Mouse (Mus musculus) hindbrain, embryonic 11.5 days (tissue): ENCODE results near the gene Peli2. TPM values are rescaled to one million over a fixed set of nuclear protein-coding genes. Genes with fewer than 3 reads are reported as not detected.

Experiments
- ATAC-seq: fragments of 200-750 bp; cut with Nextera tagmentation; 2 replicates; pipeline ENCODE4 v1.8.0; 2017; ENCODE audit warnings: mild to moderate bottlenecking, moderate TSS enrichment, moderate library complexity; ENCODE audit not compliant: low FRiP score
- DNase-seq: peaks from one replicate; pipeline ENCODE4 v3.0.0-alpha.2; 2015; ENCODE audit warnings: low spot score
- H3K27ac ChIP-seq: fragments of 300-500 bp; sonication (generic); 2 replicates; pipeline ENCODE4 v1.5.1; 2014; ENCODE audit warnings: mild to moderate bottlenecking, low read depth, low read length
- H3K27me3 ChIP-seq: fragments of 300-500 bp; sonication (generic); 2 replicates; pipeline ENCODE4 v1.6.1; 2014; ENCODE audit warnings: mild to moderate bottlenecking, low read length, moderate library complexity, mixed read lengths; ENCODE audit not compliant: control insufficient read depth, insufficient read depth
- H3K36me3 ChIP-seq: fragments of 300-500 bp; sonication (generic); 2 replicates; pipeline ENCODE4 v1.6.1; 2014; ENCODE audit warnings: mild to moderate bottlenecking, low read length, moderate library complexity, mixed read lengths; ENCODE audit not compliant: control insufficient read depth, insufficient read depth
- H3K4me1 ChIP-seq: fragments of 300-500 bp; sonication (generic); replicated peaks from 2 replicates; pipeline ENCODE4 v1.6.1; 2014; ENCODE audit warnings: low read length, mixed read lengths; ENCODE audit not compliant: control insufficient read depth, insufficient read depth
- H3K4me2 ChIP-seq: fragments of 300-500 bp; sonication (generic); replicated peaks from 2 replicates; pipeline ENCODE4 v1.6.1; 2014; ENCODE audit warnings: mild to moderate bottlenecking, low read depth, low read length
- H3K4me3 ChIP-seq: fragments of 300-500 bp; sonication (generic); 2 replicates; pipeline ENCODE4 v1.5.1; 2014; ENCODE audit warnings: low read depth, low read length
- H3K9ac ChIP-seq: fragments of 300-500 bp; sonication (generic); 2 replicates; pipeline ENCODE4 v1.6.1; 2014; ENCODE audit warnings: low read depth, low read length
- H3K9me3 ChIP-seq: fragments of 300-500 bp; sonication (generic); 2 replicates; pipeline ENCODE4 v1.6.1; 2016; ENCODE audit warnings: low read length; ENCODE audit not compliant: control insufficient read depth
- WGBS: fragments of 180-500 bp; shearing (Covaris S2); extraction: QIAGEN DNeasy Blood & Tissue Kit; methylation state at CpG from one replicate; pipeline ENCODE4 v1.1.7; 2014; 5-methylcytosine and 5-hydroxymethylcytosine counted together
- polyA plus RNA-seq: library from polyadenylated mRNA; unstranded; fragments of >200 nt; fragmentation: Nextera tagmentation; extraction: Ambion mirVana; gene quantifications from 2 replicates; pipeline ENCODE4 v1.2.1, GENCODE M21; 2014

The Peli2 gene
- polyA plus RNA-seq, 1 experiment from 2014 or later: 17.3 TPM

DNA sequence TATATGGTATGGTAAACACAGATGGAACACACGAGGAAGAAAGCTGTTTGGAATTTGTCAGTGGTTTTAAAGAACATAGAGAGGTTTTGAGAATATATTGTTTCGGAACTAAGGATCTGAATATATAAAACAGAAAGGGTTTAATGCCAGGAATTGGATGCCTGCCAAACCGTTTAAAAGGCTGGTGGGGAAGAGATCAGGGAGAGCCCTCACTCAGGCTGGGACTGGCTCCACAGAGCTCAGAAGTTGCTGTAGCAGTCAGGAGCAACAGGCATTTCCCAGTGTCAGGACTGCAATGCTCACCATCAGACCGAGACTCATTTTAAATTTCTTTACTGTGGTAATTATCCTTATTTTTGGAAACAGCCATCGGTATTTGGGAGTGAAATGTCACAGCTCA lies 76.2 kb downstream of the Peli2 start:
- Histone ChIP-seq H3K4me3 (no peak overlapping the region), H3K9ac (no peak overlapping the region), H3K27ac (no peak overlapping the region), H3K4me2 (no peak overlapping the region), H3K4me1 (peaks cover under 1% of the 10 kb centered on the region; the same call in 1 of the 2 replicates), H3K27me3 (no peaks in the 10 kb centered on the region), H3K9me3 (no peaks in the 10 kb centered on the region), H3K36me3 (no peaks in the 10 kb centered on the region)
- DNase-seq (no peak), ATAC-seq (no peak)
- WGBS: 79% methylated on average over 5 of the region's 5 CpGs

DNA sequence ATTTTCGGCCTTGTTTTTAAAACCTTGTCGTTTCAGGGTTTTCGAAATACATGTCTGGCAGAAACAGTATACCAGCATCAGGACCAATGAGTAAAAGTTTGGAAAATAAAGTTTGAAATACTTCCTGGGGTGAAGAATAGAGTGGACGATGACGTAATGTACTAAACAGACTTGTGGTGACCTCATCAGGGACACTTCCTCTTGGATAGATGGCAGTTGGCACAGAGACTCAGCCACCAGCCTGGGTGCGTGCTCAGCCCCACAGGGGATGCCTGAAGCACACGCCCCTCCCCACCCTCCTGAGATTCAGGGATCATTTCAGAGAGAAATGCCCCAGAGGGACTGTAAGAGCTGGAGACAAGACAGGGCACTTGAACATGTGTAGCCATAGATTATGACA lies 76.7 kb downstream of the Peli2 start:
- ATAC-seq (peak; percentile 37; the same call in 1 of the 2 replicates), DNase-seq (no peak)
- Histone ChIP-seq H3K4me3 (no peak overlapping the region), H3K9ac (no peak overlapping the region), H3K4me2 (no peak overlapping the region), H3K4me1 (peaks cover 6% of the 10 kb centered on the region; the same call in 1 of the 2 replicates), H3K9me3 (no peaks in the 10 kb centered on the region), H3K27ac (no peak overlapping the region), H3K36me3 (no peaks in the 10 kb centered on the region), H3K27me3 (no peaks in the 10 kb centered on the region)
- WGBS: 86% methylated on average over 7 of the region's 7 CpGs

DNA sequence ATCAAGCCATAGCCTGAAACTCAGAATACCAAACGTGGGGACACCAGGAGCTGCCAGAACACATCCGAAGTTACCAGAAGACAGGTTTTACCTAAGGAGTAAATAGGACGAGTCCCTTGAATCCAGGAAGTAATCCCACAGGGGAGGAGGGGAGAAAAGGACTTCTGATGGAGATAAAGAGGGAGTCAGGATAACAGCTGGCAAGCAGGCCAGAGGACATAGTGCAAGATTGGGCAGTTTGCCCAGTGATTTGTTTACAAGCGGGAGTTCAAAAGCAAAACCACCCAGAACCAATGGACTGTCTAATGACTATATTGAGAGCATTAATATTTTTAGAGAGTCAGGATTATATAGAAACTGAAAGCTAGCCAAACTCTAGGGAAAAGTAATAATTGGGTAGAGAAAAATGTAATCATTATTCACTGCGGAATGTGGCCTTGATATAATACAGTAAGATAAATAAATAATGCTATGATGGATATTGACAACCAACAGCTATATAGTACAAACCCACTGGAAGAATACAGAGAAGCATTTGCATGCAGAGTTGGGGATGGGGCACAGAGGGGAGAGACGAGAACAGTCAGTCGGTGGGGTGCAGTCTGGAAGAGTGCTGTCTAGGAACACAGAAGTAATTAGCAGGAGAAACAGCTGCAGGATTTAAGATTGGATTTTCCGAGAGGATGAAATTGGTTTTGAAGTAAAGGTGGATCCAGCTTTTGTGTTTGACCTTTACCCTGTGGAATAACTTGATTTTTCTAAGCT lies 77.7 kb downstream of the Peli2 start:
- Histone ChIP-seq H3K9me3 (no peaks in the 10 kb centered on the region), H3K36me3 (no peaks in the 10 kb centered on the region), H3K4me1 (peaks cover 6% of the 10 kb centered on the region; the same call in 1 of the 2 replicates), H3K27me3 (no peaks in the 10 kb centered on the region), H3K27ac (no peak overlapping the region), H3K4me2 (no peak overlapping the region), H3K4me3 (no peak overlapping the region), H3K9ac (no peak overlapping the region)
- 69% methylated on average over 8 of the region's 8 CpGs for WGBS
- ATAC-seq: no peak
- no peak for DNase-seq

DNA sequence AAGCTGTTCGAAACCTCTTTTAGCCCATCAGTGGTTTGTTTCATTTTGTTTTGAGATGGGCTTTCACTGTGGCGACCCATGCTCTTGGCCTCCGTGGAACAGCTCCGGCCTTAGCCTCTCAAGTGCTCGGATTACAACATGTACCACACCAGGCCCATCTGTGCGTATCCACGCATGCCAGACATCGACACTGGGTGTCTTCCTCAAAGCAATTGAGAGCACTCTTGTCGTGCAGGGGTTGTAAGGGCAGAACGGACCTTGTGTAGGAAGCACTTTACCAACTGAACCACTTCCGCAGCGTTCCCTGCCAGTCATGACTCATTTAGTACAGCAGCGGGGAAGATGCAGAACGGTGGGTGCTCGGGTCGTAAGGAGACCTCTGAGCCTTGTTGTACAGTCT lies 78.3 kb downstream of the Peli2 start:
- no peaks in the 10 kb centered on the region for H3K27me3 ChIP-seq
- 70% methylated on average over 16 of the region's 16 CpGs for WGBS
- H3K36me3 ChIP-seq: no peaks in the 10 kb centered on the region
- ATAC-seq (no peak), DNase-seq (no peak)
- no peak overlapping the region for H3K4me2 ChIP-seq
- H3K4me1 ChIP-seq: peaks cover 6% of the 10 kb centered on the region; the same call in 1 of the 2 replicates
- no peaks in the 10 kb centered on the region for H3K9me3 ChIP-seq
- H3K9ac ChIP-seq: no peak overlapping the region
- no peak overlapping the region for H3K4me3 ChIP-seq
- no peak overlapping the region for H3K27ac ChIP-seq

DNA sequence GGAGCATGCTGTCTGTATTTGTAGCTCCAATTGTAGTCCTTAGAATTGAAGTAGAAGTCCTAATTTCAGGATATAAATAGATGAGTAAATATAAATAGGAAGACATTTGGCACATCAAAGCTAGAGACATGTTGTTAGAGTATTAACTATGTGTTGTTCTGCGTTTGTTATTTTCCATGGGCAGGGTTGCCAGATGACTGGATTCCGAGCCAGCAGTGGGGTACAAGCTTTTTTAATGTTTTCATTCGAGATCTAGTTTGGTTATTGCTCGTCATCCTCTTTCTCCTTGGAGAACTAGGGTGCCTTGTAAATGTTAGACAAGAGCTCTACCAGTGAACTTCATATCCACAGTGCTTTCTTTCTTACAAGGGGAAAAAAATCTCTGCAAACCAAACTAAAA lies 78.9 kb downstream of the Peli2 start:
- ATAC-seq (no peak), DNase-seq (no peak)
- Histone ChIP-seq H3K9me3 (no peaks in the 10 kb centered on the region), H3K4me2 (no peak overlapping the region), H3K9ac (no peak overlapping the region), H3K4me1 (peaks cover 6% of the 10 kb centered on the region; the same call in 1 of the 2 replicates), H3K27ac (no peak overlapping the region), H3K4me3 (no peak overlapping the region), H3K27me3 (no peaks in the 10 kb centered on the region), H3K36me3 (no peaks in the 10 kb centered on the region)
- 93% methylated on average over 4 of the region's 4 CpGs for whole genome bisulfite sequencing

DNA sequence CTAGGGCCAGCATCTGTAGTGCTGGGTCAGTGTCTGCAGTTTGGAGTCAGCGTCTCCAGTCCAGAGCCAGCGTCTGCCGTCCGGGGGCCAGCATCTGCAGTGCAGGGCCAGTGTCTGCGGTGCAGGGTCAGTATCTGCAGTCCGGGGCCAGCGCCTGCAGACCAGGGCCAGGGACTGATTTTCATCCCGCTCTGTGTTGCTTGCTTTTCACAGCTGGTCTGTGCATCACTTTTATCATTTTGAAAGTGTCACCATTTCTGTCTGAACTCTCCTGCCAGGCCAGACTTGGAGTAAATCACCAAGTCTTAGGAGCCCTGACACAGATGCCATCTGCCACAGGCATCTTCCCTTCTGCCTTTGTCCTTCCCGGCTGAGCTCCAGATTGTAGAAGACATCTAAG lies 79.7 kb downstream of the Peli2 start:
- Histone ChIP-seq H3K9ac (no peak overlapping the region), H3K4me1 (peaks cover 6% of the 10 kb centered on the region; the same call in 1 of the 2 replicates), H3K27ac (no peak overlapping the region), H3K9me3 (no peaks in the 10 kb centered on the region), H3K36me3 (no peaks in the 10 kb centered on the region), H3K4me2 (no peak overlapping the region), H3K4me3 (no peak overlapping the region), H3K27me3 (no peaks in the 10 kb centered on the region)
- ATAC-seq (no peak), DNase-seq (no peak)
- 76% methylated on average over 9 of the region's 9 CpGs for WGBS

DNA sequence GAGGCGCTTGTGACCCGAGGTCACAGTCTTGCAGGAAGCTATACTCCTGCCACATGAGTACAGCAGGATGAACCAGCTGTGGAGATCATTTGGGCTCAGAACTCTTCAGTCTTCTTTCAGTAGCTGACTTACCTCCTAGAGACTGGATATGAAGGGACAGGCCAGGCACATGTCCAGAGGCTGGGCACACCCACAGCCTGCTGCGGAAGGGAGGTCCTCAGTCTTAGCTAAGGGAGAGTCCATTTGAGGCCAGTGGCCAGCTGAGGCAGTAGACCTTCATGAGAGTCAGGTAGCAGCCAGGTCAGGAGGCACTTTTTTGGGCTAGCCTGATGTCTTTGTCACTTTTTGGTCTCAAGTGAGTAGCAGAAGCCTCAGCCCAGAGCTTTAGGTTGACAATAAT lies 80.2 kb downstream of the Peli2 start:
- Histone ChIP-seq H3K9ac (no peak overlapping the region), H3K9me3 (no peaks in the 10 kb centered on the region), H3K4me3 (no peak overlapping the region), H3K27me3 (no peaks in the 10 kb centered on the region), H3K4me2 (no peak overlapping the region), H3K27ac (no peak overlapping the region), H3K36me3 (no peaks in the 10 kb centered on the region), H3K4me1 (peaks cover 6% of the 10 kb centered on the region; the same call in 1 of the 2 replicates)
- no peak for ATAC-seq
- DNase-seq: no peak
- 86% methylated on average over 3 of the region's 3 CpGs for WGBS

DNA sequence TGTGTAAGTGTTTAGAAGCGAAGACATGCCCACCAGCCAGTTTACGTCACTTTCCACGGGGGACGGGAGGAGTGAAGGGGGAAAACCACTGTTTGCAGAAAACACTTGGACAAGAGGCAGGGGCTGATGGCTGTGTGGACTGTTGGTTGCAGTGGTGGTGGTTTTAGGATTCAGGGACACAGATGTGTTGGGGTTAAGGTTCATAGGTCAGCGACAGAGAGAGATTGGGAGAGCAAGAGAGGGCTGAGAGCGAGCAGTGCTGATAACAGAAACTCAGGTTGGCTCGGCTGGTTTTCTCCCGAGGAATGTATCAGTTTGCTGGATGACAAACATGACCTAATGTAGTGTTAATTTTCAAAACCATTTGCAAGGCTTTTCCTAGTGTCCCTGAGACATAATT lies 80.8 kb downstream of the Peli2 start:
- H3K36me3 ChIP-seq: no peaks in the 10 kb centered on the region
- H3K27ac ChIP-seq: no peak overlapping the region
- H3K9me3 ChIP-seq: no peaks in the 10 kb centered on the region
- no peaks in the 10 kb centered on the region for H3K27me3 ChIP-seq
- no peak overlapping the region for H3K4me2 ChIP-seq
- no peak for DNase-seq
- 81% methylated on average over 8 of the region's 8 CpGs for WGBS
- H3K9ac ChIP-seq: no peak overlapping the region
- H3K4me3 ChIP-seq: no peak overlapping the region
- no peak for ATAC-seq
- peaks cover 6% of the 10 kb centered on the region; the same call in 1 of the 2 replicates for H3K4me1 ChIP-seq
